Mouse (Mus musculus) lung, postnatal 0 days (tissue): Measurements from ENCODE around the gene Rnf208.

Experiments used
- CTCF ChIP-seq: IDR thresholded peaks from 2 replicates; pipeline ENCODE4 v1.5.1; 2016; ENCODE audit warnings: antibody characterized with exemption, mild to moderate bottlenecking
- EP300 ChIP-seq: IDR thresholded peaks from 2 replicates; pipeline ENCODE4 v1.6.1; 2016; ENCODE audit warnings: antibody characterized with exemption, mild to moderate bottlenecking, control low read depth

GRCm38 (mm10) chr2:25264286-25264660 is 22.2 kb downstream of the Rnf208 start:
- TF ChIP-seq CTCF (no peak), EP300 (no peak)
